Mouse (Mus musculus): ENCODE results near the gene Mlxipl. TPM values are rescaled to one million over a fixed set of nuclear protein-coding genes. Genes with fewer than 3 reads are reported as not detected.
A peak's percentile ranks its signal among the peaks of the same experiment; 100 is the strongest.

Mlxipl gene
- polyA plus RNA-seq, 1 experiment from 2014 or later: 2.8 TPM

- in situ Hi-C loops (cut with MboI; ENCODE audit: low pct_unique_long_range_greater_than_20kb): no loop called here
These were observed 23.7 kb upstream of the Mlxipl start for GRCm38 (mm10) chr5:135066008-135066407.

GRCm38 (mm10) chr5:135070448-135070847, 19.2 kb upstream of the Mlxipl start:
- DNase-seq (ENCODE audit: low read depth, low spot score) (no peak), ATAC-seq (no peak)
- in situ Hi-C loops (cut with MboI; ENCODE audit: low pct_unique_long_range_greater_than_20kb): loop anchor here (5.0 kb wide), 1 partner anchor 48 kb away; the partner anchor contains the start of gene Stx1a
- CTCF ChIA-PET: no interaction called here
- TF ChIP-seq CTCF (IDR thresholded peaks at IDR 0.05): no peak
- POLR2A ChIA-PET: no interaction called here
- H3K27me3 ChIP-seq: no peaks in the 10 kb centered on the region

More at GRCm38 (mm10) chr5:135066008-135066407, 23.7 kb upstream of the Mlxipl start:
- no peak for TF ChIP-seq CTCF (IDR thresholded peaks at IDR 0.05)
- DNase-seq (ENCODE audit: low read depth, low spot score) (no peak), ATAC-seq (no peak)
- CTCF ChIA-PET: no interaction called here
- H3K27me3 ChIP-seq: no peaks in the 10 kb centered on the region
- POLR2A ChIA-PET: interaction anchor here (1.0 kb wide), 1 partner anchor 33 kb away, joined by 3 read pairs; no protein-coding TSS in a partner anchor

DNA sequence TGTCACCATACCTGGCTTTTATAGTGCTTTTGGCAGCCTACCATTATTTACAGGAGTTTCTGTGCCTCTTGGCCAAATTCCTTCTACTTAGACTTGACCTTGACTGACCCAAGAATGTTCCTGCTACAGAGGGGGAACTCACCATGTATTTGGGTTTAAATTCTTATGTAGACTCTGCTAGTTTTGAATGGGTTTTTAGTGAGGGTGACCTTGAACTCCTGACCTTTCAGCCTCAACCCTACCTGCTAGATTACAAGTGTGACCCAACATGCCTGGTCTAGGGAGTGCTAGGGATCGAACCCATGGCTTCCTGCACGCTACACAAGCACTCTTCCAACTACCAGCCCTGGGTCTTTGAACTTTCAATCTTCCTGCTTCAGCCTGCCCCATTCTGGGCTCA, 17.6 kb upstream of the Mlxipl start:
- H3K27me3 ChIP-seq: no peaks in the 10 kb centered on the region
- no peak for TF ChIP-seq CTCF (IDR thresholded peaks at IDR 0.05)
- POLR2A ChIA-PET: no interaction called here
- in situ Hi-C loops (cut with MboI; ENCODE audit: low pct_unique_long_range_greater_than_20kb): loop anchor here (5.0 kb wide), 1 partner anchor 50 kb away; the partner anchor contains the start of gene Stx1a
- CTCF ChIA-PET: no interaction called here
- DNase-seq (ENCODE audit: low read depth, low spot score): no peak
- no peak for ATAC-seq

DNA sequence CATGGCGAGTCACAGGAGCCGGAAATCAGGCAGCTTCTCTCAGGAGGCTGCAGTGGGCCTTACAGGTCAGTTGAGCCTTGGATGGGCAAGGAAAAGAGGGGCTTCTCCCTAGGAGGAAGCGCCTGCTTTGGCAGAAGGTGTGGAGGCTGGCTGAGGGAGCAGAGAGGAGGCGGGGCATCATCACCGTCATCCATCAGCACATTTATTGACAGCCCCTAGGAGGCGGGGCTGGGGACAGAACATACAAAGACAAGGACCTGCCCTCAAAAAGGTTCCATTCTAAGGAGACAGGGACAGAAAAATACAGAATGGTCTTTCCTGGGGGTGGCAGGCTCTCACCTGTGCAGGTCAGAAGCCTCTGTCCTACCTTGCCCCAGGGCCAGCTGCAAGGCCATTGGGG, 17.0 kb upstream of the Mlxipl start:
- no peaks in the 10 kb centered on the region for H3K27me3 ChIP-seq
- DNase-seq (ENCODE audit: low read depth, low spot score): no peak
- CTCF ChIA-PET: no interaction called here
- POLR2A ChIA-PET: no interaction called here
- in situ Hi-C loops (cut with MboI; ENCODE audit: low pct_unique_long_range_greater_than_20kb): loop anchor here (5.0 kb wide), 1 partner anchor 50 kb away; the partner anchor contains the start of gene Stx1a
- ATAC-seq: no peak
- TF ChIP-seq CTCF (IDR thresholded peaks at IDR 0.05): no peak

DNA sequence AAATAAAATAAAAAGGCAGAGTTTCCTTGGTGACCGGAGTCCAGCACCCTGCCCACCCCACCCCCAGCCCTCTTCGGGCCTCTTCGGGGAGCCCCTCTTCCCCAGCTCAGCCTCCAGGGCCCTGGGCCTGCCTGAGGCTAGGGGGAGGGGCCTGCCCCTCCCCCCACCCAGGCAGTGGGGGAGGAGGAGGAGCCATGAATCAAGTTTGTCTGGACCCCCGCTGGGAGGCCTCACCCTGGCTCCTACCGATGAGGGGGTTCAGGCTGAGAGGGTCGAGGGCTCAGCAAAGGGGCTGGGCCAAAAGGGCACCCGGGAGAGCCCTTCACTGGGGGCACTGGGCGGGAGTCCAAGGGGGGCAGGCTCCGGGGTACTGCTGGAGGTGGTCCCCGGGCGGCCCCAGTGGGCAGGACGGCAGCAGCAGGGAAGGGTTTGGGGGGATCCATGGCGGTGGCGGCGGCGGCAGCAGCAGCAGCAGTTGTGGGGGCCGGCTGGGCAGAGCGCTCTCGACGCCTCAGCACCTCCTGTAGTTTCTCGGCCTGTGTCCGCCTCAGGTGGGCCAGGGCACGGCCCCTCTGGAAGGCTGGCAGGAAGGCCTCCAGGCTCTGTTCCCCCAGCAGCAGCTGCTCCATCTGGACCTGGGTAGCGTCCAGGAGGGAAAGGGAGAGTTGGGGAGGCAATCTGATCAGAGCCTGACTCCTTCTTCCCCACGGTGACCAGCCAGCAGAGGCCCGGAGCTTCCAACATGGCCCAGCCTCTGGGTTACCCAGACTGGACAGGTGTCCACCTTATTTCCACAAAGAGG, 16.1 kb upstream of the Mlxipl start:
- in situ Hi-C loops (cut with MboI; ENCODE audit: low pct_unique_long_range_greater_than_20kb): loop anchor here (5.0 kb wide), 1 partner anchor 51 kb away; the partner anchor contains the start of gene Stx1a
- DNase-seq (ENCODE audit: low read depth, low spot score) (no peak), ATAC-seq (no peak)
- ChIA-PET POLR2A (no interaction called here), CTCF (no interaction called here)
- H3K27me3 ChIP-seq: no peaks in the 10 kb centered on the region
- TF ChIP-seq CTCF (IDR thresholded peaks at IDR 0.05): no peak

DNA sequence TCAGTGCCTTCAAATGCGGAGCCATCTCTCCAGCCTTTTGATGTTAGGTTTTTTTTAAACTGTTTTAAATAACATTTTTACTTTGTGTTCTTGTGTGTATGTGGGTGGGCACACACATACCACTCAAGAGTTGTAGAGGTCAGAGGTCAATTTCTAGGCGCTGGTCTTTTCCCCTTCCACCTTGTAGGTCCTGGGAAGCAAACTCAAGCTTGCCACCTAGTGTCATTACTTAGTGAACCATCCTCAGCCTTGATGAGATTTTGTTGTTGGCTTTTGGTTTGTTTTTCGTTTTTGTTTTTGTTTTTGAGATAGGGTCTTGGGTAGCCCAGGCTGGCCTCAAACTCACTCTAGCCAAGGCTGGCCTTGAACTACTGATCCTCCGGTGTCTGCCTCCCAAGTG, 14.0 kb upstream of the Mlxipl start:
- no peaks in the 10 kb centered on the region for H3K27me3 ChIP-seq
- ATAC-seq: no peak
- ChIA-PET CTCF (interaction anchor here (1.0 to 3.8 kb wide), 3 partner anchors 18 to 60 kb away, joined by 4 to 26 read pairs (median 4); no protein-coding TSS in a partner anchor), POLR2A (no interaction called here)
- no peak for TF ChIP-seq CTCF (IDR thresholded peaks at IDR 0.05)
- in situ Hi-C loops (cut with MboI; ENCODE audit: low pct_unique_long_range_greater_than_20kb): no loop called here
- DNase-seq (ENCODE audit: low read depth, low spot score): no peak

- H3K27me3 ChIP-seq: no peaks in the 10 kb centered on the region
- DNase-seq (ENCODE audit: low read depth, low spot score) (no peak), ATAC-seq (no peak)
- ChIA-PET CTCF (interaction anchor here (1.1 to 3.8 kb wide), 5 partner anchors 9 to 63 kb away, joined by 3 to 26 read pairs (median 8); no protein-coding TSS in a partner anchor), POLR2A (interaction anchor here (1.4 kb wide), 1 partner anchor 8 kb away, joined by 4 read pairs; no protein-coding TSS in a partner anchor)
- TF ChIP-seq CTCF (IDR thresholded peaks at IDR 0.05): no peak
- in situ Hi-C loops (cut with MboI; ENCODE audit: low pct_unique_long_range_greater_than_20kb): no loop called here
These were observed 13.3 kb upstream of the Mlxipl start for GRCm38 (mm10) chr5:135076368-135076767.

DNA sequence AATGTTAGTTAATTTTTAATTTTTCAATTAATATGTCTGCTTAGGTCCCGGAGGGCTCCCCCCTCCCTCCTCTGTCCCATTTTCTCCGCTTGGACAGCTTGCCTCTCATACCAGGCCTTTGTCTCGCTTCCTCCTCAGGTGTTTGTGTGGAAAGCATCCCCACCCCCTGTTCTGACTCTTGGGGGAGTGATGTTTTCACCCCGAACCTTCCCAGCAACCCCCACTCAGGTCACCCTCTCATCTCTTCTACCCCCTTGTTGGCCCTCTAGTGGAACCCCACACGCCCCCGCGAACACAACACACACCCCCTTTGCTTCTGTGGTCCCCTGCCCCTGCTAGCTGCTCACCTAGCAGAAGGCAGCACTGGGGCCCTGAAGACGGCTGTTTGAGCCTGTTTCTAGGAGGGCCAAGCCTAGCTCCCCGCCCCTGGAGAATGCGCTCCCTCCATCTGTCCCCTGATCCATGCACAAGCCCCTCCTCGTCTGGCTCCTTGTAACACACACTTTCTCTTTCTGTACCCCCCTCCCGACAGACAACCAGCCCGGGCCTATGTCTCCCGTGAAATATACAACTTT, 12.7 kb upstream of the Mlxipl start:
- in situ Hi-C loops (cut with MboI; ENCODE audit: low pct_unique_long_range_greater_than_20kb): no loop called here
- no peak for ATAC-seq
- no peaks in the 10 kb centered on the region for H3K27me3 ChIP-seq
- peak; percentile 7 for DNase-seq (ENCODE audit: low read depth, low spot score)
- TF ChIP-seq CTCF (IDR thresholded peaks at IDR 0.05): no peak
- ChIA-PET CTCF (interaction anchor here (0.8 to 3.8 kb wide), 8 partner anchors 9 to 114 kb away, joined by 3 to 26 read pairs (median 6); no protein-coding TSS in a partner anchor), POLR2A (interaction anchor here (1.4 kb wide), 1 partner anchor 8 kb away, joined by 4 read pairs; no protein-coding TSS in a partner anchor)

- no peak for TF ChIP-seq CTCF (IDR thresholded peaks at IDR 0.05)
- ATAC-seq: peak; percentile 70
- POLR2A ChIA-PET: interaction anchor here (0.6 to 1.8 kb wide), 2 partner anchors 41 to 67 kb away, joined by 4 read pairs; no protein-coding TSS in a partner anchor
- DNase-seq (ENCODE audit: low read depth, low spot score): peak; percentile 63
- in situ Hi-C loops (cut with MboI; ENCODE audit: low pct_unique_long_range_greater_than_20kb): no loop called here
- CTCF ChIA-PET: interaction anchor here (0.8 to 3.8 kb wide), 7 partner anchors 10 to 113 kb away, joined by 3 to 26 read pairs (median 7); no protein-coding TSS in a partner anchor
- no peaks in the 10 kb centered on the region for H3K27me3 ChIP-seq
These were observed 11.9 kb upstream of the Mlxipl start, which contains the start of gene Vps37d for GRCm38 (mm10) chr5:135077564-135078481. Vps37d (minus strand) TSS chr5:135078266.

- no peak for ATAC-seq
- in situ Hi-C loops (cut with MboI; ENCODE audit: low pct_unique_long_range_greater_than_20kb): no loop called here
- ChIA-PET POLR2A (interaction anchor here (1.8 kb wide), 1 partner anchor 40 kb away, joined by 4 read pairs; no protein-coding TSS in a partner anchor), CTCF (interaction anchor here (1.4 to 3.8 kb wide), 5 partner anchors 11 to 113 kb away, joined by 4 to 26 read pairs (median 8); no protein-coding TSS in a partner anchor)
- no peak for TF ChIP-seq CTCF (IDR thresholded peaks at IDR 0.05)
- H3K27me3 ChIP-seq: no peaks in the 10 kb centered on the region
- DNase-seq (ENCODE audit: low read depth, low spot score): no peak
These were observed 11.2 kb upstream of the Mlxipl start for GRCm38 (mm10) chr5:135078482-135078810.

All from Patski (cell line).